Mouse (Mus musculus): ENCODE results near the gene Map3k9. TPM values are rescaled to one million over a fixed set of nuclear protein-coding genes. Genes with fewer than 3 reads are reported as not detected.

Map3k9 gene
- polyA plus RNA-seq, 1 experiment from 2014 or later = 0.60 TPM

- Histone ChIP-seq H3K4me1 (ENCODE audit: control insufficient read depth, insufficient read depth, low read length) (no peaks in the 10 kb centered on the region), H3K4me2 (ENCODE audit: low read depth, severe bottlenecking) (no peak overlapping the region), H3K9ac (ENCODE audit: low read length) (no peak overlapping the region), H3K4me3 (ENCODE audit: low read depth, low read length) (no peak overlapping the region), H3K36me3 (ENCODE audit: control insufficient read depth, insufficient read depth, low read length) (no peaks in the 10 kb centered on the region), H3K27me3 (ENCODE audit: control insufficient read depth, insufficient read depth, low read length) (no peaks in the 10 kb centered on the region), H3K9me3 (ENCODE audit: control insufficient read depth, low read length) (no peaks in the 10 kb centered on the region), H3K27ac (replicated peaks; ENCODE audit: low read depth, low read length) (no peak overlapping the region)
- no peak for DNase-seq (ENCODE audit: low spot score)
- WGBS = 81% methylated on average over 5 of the region's 5 CpGs
- ATAC-seq (ENCODE audit: insufficient number of reproducible peaks, low FRiP score, low TSS enrichment, low read depth) = no peak
These were observed 61.8 kb downstream of the Map3k9 start for GRCm38 (mm10) chr12:81719161-81719560.

GRCm38 (mm10) chr12:81712618-81713017 is 68.4 kb downstream of the Map3k9 start:
- Histone ChIP-seq H3K27ac (replicated peaks; ENCODE audit: low read depth, low read length) (no peak overlapping the region), H3K4me3 (ENCODE audit: low read depth, low read length) (no peak overlapping the region), H3K4me2 (ENCODE audit: low read depth, severe bottlenecking) (no peak overlapping the region), H3K27me3 (ENCODE audit: control insufficient read depth, insufficient read depth, low read length) (no peaks in the 10 kb centered on the region), H3K36me3 (ENCODE audit: control insufficient read depth, insufficient read depth, low read length) (no peaks in the 10 kb centered on the region), H3K9me3 (ENCODE audit: control insufficient read depth, low read length) (no peaks in the 10 kb centered on the region), H3K9ac (ENCODE audit: low read length) (no peak overlapping the region), H3K4me1 (ENCODE audit: control insufficient read depth, insufficient read depth, low read length) (no peaks in the 10 kb centered on the region)
- WGBS = 82% methylated on average over 4 of the region's 4 CpGs
- DNase-seq (ENCODE audit: low spot score) (no peak), ATAC-seq (ENCODE audit: insufficient number of reproducible peaks, low FRiP score, low TSS enrichment, low read depth) (no peak)

GRCm38 (mm10) chr12:81702903-81703302 is 78.1 kb downstream of the Map3k9 start:
- H3K4me3 ChIP-seq (ENCODE audit: low read depth, low read length) = no peak overlapping the region
- H3K4me1 ChIP-seq (ENCODE audit: control insufficient read depth, insufficient read depth, low read length) = no peaks in the 10 kb centered on the region
- 9% methylated on average over 1 of the region's 1 CpGs for WGBS
- no peak overlapping the region for H3K9ac ChIP-seq (ENCODE audit: low read length)
- H3K4me2 ChIP-seq (ENCODE audit: low read depth, severe bottlenecking) = no peak overlapping the region
- no peaks in the 10 kb centered on the region for H3K27me3 ChIP-seq (ENCODE audit: control insufficient read depth, insufficient read depth, low read length)
- H3K9me3 ChIP-seq (ENCODE audit: control insufficient read depth, low read length) = no peaks in the 10 kb centered on the region
- DNase-seq (ENCODE audit: low spot score) (no peak), ATAC-seq (ENCODE audit: insufficient number of reproducible peaks, low FRiP score, low TSS enrichment, low read depth) (no peak)
- H3K36me3 ChIP-seq (ENCODE audit: control insufficient read depth, insufficient read depth, low read length) = no peaks in the 10 kb centered on the region
- H3K27ac ChIP-seq (replicated peaks; ENCODE audit: low read depth, low read length) = no peak overlapping the region

- no peak overlapping the region for H3K4me2 ChIP-seq (ENCODE audit: low read depth, severe bottlenecking)
- 38% methylated on average over 4 of the region's 4 CpGs for WGBS
- DNase-seq (ENCODE audit: low spot score) = no peak
These were observed 83.0 kb downstream of the Map3k9 start for GRCm38 (mm10) chr12:81698011-81698410.

GRCm38 (mm10) chr12:81691177-81691730 is 89.7 kb downstream of the Map3k9 start:
- Histone ChIP-seq H3K4me3 (ENCODE audit: low read depth, low read length) (no peak overlapping the region), H3K9me3 (ENCODE audit: control insufficient read depth, low read length) (no peaks in the 10 kb centered on the region), H3K9ac (ENCODE audit: low read length) (no peak overlapping the region), H3K4me2 (ENCODE audit: low read depth, severe bottlenecking) (no peak overlapping the region), H3K27ac (replicated peaks; ENCODE audit: low read depth, low read length) (no peak overlapping the region), H3K36me3 (ENCODE audit: control insufficient read depth, insufficient read depth, low read length) (no peaks in the 10 kb centered on the region), H3K4me1 (ENCODE audit: control insufficient read depth, insufficient read depth, low read length) (no peaks in the 10 kb centered on the region), H3K27me3 (ENCODE audit: control insufficient read depth, insufficient read depth, low read length) (no peaks in the 10 kb centered on the region)
- DNase-seq (ENCODE audit: low spot score) (no peak), ATAC-seq (ENCODE audit: insufficient number of reproducible peaks, low FRiP score, low TSS enrichment, low read depth) (no peak)
- 45% methylated on average over 8 of the region's 8 CpGs for WGBS

More at GRCm38 (mm10) chr12:81698011-81698410, 83.0 kb downstream of the Map3k9 start:
- Histone ChIP-seq H3K27ac (replicated peaks; ENCODE audit: low read depth, low read length) (no peak overlapping the region), H3K9me3 (ENCODE audit: control insufficient read depth, low read length) (no peaks in the 10 kb centered on the region), H3K4me1 (ENCODE audit: control insufficient read depth, insufficient read depth, low read length) (no peaks in the 10 kb centered on the region), H3K27me3 (ENCODE audit: control insufficient read depth, insufficient read depth, low read length) (no peaks in the 10 kb centered on the region), H3K36me3 (ENCODE audit: control insufficient read depth, insufficient read depth, low read length) (no peaks in the 10 kb centered on the region), H3K9ac (ENCODE audit: low read length) (no peak overlapping the region), H3K4me3 (ENCODE audit: low read depth, low read length) (no peak overlapping the region)
- ATAC-seq (ENCODE audit: insufficient number of reproducible peaks, low FRiP score, low TSS enrichment, low read depth) = no peak

GRCm38 (mm10) chr12:81690751-81691150 is 90.2 kb downstream of the Map3k9 start:
- DNase-seq (ENCODE audit: low spot score) (no peak), ATAC-seq (ENCODE audit: insufficient number of reproducible peaks, low FRiP score, low TSS enrichment, low read depth) (no peak)
- H3K27ac ChIP-seq (replicated peaks; ENCODE audit: low read depth, low read length) = no peak overlapping the region
- H3K36me3 ChIP-seq (ENCODE audit: control insufficient read depth, insufficient read depth, low read length) = no peaks in the 10 kb centered on the region
- H3K27me3 ChIP-seq (ENCODE audit: control insufficient read depth, insufficient read depth, low read length) = no peaks in the 10 kb centered on the region
- no peaks in the 10 kb centered on the region for H3K4me1 ChIP-seq (ENCODE audit: control insufficient read depth, insufficient read depth, low read length)
- no peaks in the 10 kb centered on the region for H3K9me3 ChIP-seq (ENCODE audit: control insufficient read depth, low read length)
- no peak overlapping the region for H3K9ac ChIP-seq (ENCODE audit: low read length)
- WGBS = 87% methylated on average over 7 of the region's 7 CpGs
- H3K4me2 ChIP-seq (ENCODE audit: low read depth, severe bottlenecking) = no peak overlapping the region
- no peak overlapping the region for H3K4me3 ChIP-seq (ENCODE audit: low read depth, low read length)

GRCm38 (mm10) chr12:81690111-81690510 is 90.9 kb downstream of the Map3k9 start:
- Histone ChIP-seq H3K36me3 (ENCODE audit: control insufficient read depth, insufficient read depth, low read length) (no peaks in the 10 kb centered on the region), H3K9ac (ENCODE audit: low read length) (no peak overlapping the region), H3K4me3 (ENCODE audit: low read depth, low read length) (no peak overlapping the region), H3K9me3 (ENCODE audit: control insufficient read depth, low read length) (no peaks in the 10 kb centered on the region), H3K27me3 (ENCODE audit: control insufficient read depth, insufficient read depth, low read length) (no peaks in the 10 kb centered on the region), H3K4me1 (ENCODE audit: control insufficient read depth, insufficient read depth, low read length) (no peaks in the 10 kb centered on the region), H3K4me2 (ENCODE audit: low read depth, severe bottlenecking) (no peak overlapping the region), H3K27ac (replicated peaks; ENCODE audit: low read depth, low read length) (no peak overlapping the region)
- ATAC-seq (ENCODE audit: insufficient number of reproducible peaks, low FRiP score, low TSS enrichment, low read depth) (no peak), DNase-seq (ENCODE audit: low spot score) (no peak)
- WGBS = 95% methylated on average over 15 of the region's 15 CpGs

- 52% methylated on average over 4 of the region's 4 CpGs for WGBS
- no peak for ATAC-seq (ENCODE audit: insufficient number of reproducible peaks, low FRiP score, low TSS enrichment, low read depth)
- Histone ChIP-seq H3K9me3 (ENCODE audit: control insufficient read depth, low read length) (no peaks in the 10 kb centered on the region), H3K36me3 (ENCODE audit: control insufficient read depth, insufficient read depth, low read length) (no peaks in the 10 kb centered on the region), H3K4me1 (ENCODE audit: control insufficient read depth, insufficient read depth, low read length) (no peaks in the 10 kb centered on the region), H3K9ac (ENCODE audit: low read length) (no peak overlapping the region), H3K27ac (replicated peaks; ENCODE audit: low read depth, low read length) (no peak overlapping the region), H3K27me3 (ENCODE audit: control insufficient read depth, insufficient read depth, low read length) (no peaks in the 10 kb centered on the region), H3K4me2 (ENCODE audit: low read depth, severe bottlenecking) (no peak overlapping the region), H3K4me3 (ENCODE audit: low read depth, low read length) (no peak overlapping the region)
- no peak for DNase-seq (ENCODE audit: low spot score)
These were observed 91.4 kb downstream of the Map3k9 start for GRCm38 (mm10) chr12:81689505-81690056.

- Histone ChIP-seq H3K9ac (ENCODE audit: low read length) (no peak overlapping the region), H3K4me3 (ENCODE audit: low read depth, low read length) (no peak overlapping the region), H3K4me2 (ENCODE audit: low read depth, severe bottlenecking) (no peak overlapping the region), H3K4me1 (ENCODE audit: control insufficient read depth, insufficient read depth, low read length) (no peaks in the 10 kb centered on the region), H3K27me3 (ENCODE audit: control insufficient read depth, insufficient read depth, low read length) (no peaks in the 10 kb centered on the region), H3K36me3 (ENCODE audit: control insufficient read depth, insufficient read depth, low read length) (no peaks in the 10 kb centered on the region), H3K9me3 (ENCODE audit: control insufficient read depth, low read length) (no peaks in the 10 kb centered on the region), H3K27ac (replicated peaks; ENCODE audit: low read depth, low read length) (no peak overlapping the region)
- DNase-seq (ENCODE audit: low spot score) (no peak), ATAC-seq (ENCODE audit: insufficient number of reproducible peaks, low FRiP score, low TSS enrichment, low read depth) (no peak)
- WGBS = 84% methylated on average over 4 of the region's 4 CpGs
These were observed 92.4 kb downstream of the Map3k9 start for GRCm38 (mm10) chr12:81688537-81688936.

Data from limb, embryonic 11.5 days (tissue).